Mouse (Mus musculus): ENCODE measurements around the gene 4930503B20Rik. TPM values are rescaled to one million over a fixed set of nuclear protein-coding genes. Genes with fewer than 3 reads are reported as not detected.

Gene 4930503B20Rik
- polyA plus RNA-seq, 1 experiment from 2014 or later, result not detected

- DNase-seq (peak; percentile 40), ATAC-seq (peak; percentile 46)
- WGBS (ENCODE audit: insufficient replicate concordance), result 3% methylated on average over 50 of the region's 50 CpGs
Observed at GRCm38 (mm10) chr3:146684811-146685675, 33.9 kb upstream of the 4930503B20Rik start, which contains the start of gene Samd13. Samd13 (minus strand) TSS chr3:146685592.

GRCm38 (mm10) chr3:146683095-146683494 lies 32.0 kb upstream of the 4930503B20Rik start:
- H3K27me3 ChIP-seq (ENCODE audit: insufficient read depth, low read length), result 0 out of 2 replicates have a peak, but pooled peaks cover 4% of the 10 kb centered on the region
- peaks cover 19% of the 10 kb centered on the region for H3K4me1 ChIP-seq (ENCODE audit: insufficient read depth)
- no peaks in the 10 kb centered on the region for H3K36me3 ChIP-seq (replicated peaks; ENCODE audit: insufficient read depth, low read length)
- H3K4me2 ChIP-seq (ENCODE audit: low read depth, low read length), result peak overlapping the region; percentile 66; the same call in 1 of the 2 replicates
- H3K9ac ChIP-seq (replicated peaks), result no peak overlapping the region
- no peak overlapping the region for H3K27ac ChIP-seq (ENCODE audit: low read depth)
- H3K9me3 ChIP-seq (ENCODE audit: low read length), result no peaks in the 10 kb centered on the region
- TF ChIP-seq CTCF (IDR thresholded peaks at IDR 0.05; ENCODE audit: low read depth) (no peak), EP300 (IDR thresholded peaks at IDR 0.05; ENCODE audit: low read depth) (no peak)
- DNase-seq (no peak), ATAC-seq (no peak)
- WGBS (ENCODE audit: insufficient replicate concordance), result 37% methylated on average over 2 of the region's 2 CpGs
- H3K4me3 ChIP-seq (ENCODE audit: low read depth, low read length), result no peak overlapping the region

More at GRCm38 (mm10) chr3:146684811-146685675, 33.9 kb upstream of the 4930503B20Rik start, which contains the start of gene Samd13:
- Histone ChIP-seq H3K36me3 (replicated peaks; ENCODE audit: insufficient read depth, low read length) (no peaks in the 10 kb centered on the region), H3K4me3 (ENCODE audit: low read depth, low read length) (peak within 1 kb of the TSS; percentile 50), H3K4me1 (ENCODE audit: insufficient read depth) (peaks cover 19% of the 10 kb centered on the region), H3K9ac (replicated peaks) (peak within 1 kb of the TSS; percentile 61), H3K9me3 (ENCODE audit: low read length) (no peaks in the 10 kb centered on the region), H3K27ac (ENCODE audit: low read depth) (no peak within 1 kb of the TSS), H3K4me2 (ENCODE audit: low read depth, low read length) (peak within 1 kb of the TSS; percentile 93), H3K27me3 (ENCODE audit: insufficient read depth, low read length) (0 out of 2 replicates have a peak, but pooled peaks cover 4% of the 10 kb centered on the region)
- TF ChIP-seq CTCF (IDR thresholded peaks at IDR 0.05; ENCODE audit: low read depth), result no peak
- no peak for TF ChIP-seq EP300 (IDR thresholded peaks at IDR 0.05; ENCODE audit: low read depth)

GRCm38 (mm10) chr3:146682140-146682651 lies 31.1 kb upstream of the 4930503B20Rik start:
- H3K4me3 ChIP-seq (ENCODE audit: low read depth, low read length), result peak overlapping the region; percentile 20

GRCm38 (mm10) chr3:146681696-146682095 lies 30.6 kb upstream of the 4930503B20Rik start:
- Histone ChIP-seq H3K27me3 (ENCODE audit: insufficient read depth, low read length) (0 out of 2 replicates have a peak, but pooled peaks cover 4% of the 10 kb centered on the region), H3K4me1 (ENCODE audit: insufficient read depth) (peaks cover 19% of the 10 kb centered on the region), H3K9ac (replicated peaks) (no peak overlapping the region), H3K4me3 (ENCODE audit: low read depth, low read length) (no peak overlapping the region), H3K9me3 (ENCODE audit: low read length) (no peaks in the 10 kb centered on the region), H3K27ac (ENCODE audit: low read depth) (no peak overlapping the region), H3K36me3 (replicated peaks; ENCODE audit: insufficient read depth, low read length) (no peaks in the 10 kb centered on the region), H3K4me2 (ENCODE audit: low read depth, low read length) (peak overlapping the region; percentile 66)
- 65% methylated on average over 8 of the region's 8 CpGs for WGBS (ENCODE audit: insufficient replicate concordance)
- TF ChIP-seq EP300 (IDR thresholded peaks at IDR 0.05; ENCODE audit: low read depth) (no peak), CTCF (IDR thresholded peaks at IDR 0.05; ENCODE audit: low read depth) (no peak)
- ATAC-seq, result no peak
- no peak for DNase-seq

More at GRCm38 (mm10) chr3:146682140-146682651, 31.1 kb upstream of the 4930503B20Rik start:
- WGBS (ENCODE audit: insufficient replicate concordance), result 38% methylated on average over 13 of the region's 13 CpGs
- TF ChIP-seq EP300 (IDR thresholded peaks at IDR 0.05; ENCODE audit: low read depth) (no peak), CTCF (IDR thresholded peaks at IDR 0.05; ENCODE audit: low read depth) (no peak)
- H3K9me3 ChIP-seq (ENCODE audit: low read length), result no peaks in the 10 kb centered on the region
- no peaks in the 10 kb centered on the region for H3K36me3 ChIP-seq (replicated peaks; ENCODE audit: insufficient read depth, low read length)
- H3K27ac ChIP-seq (ENCODE audit: low read depth), result no peak overlapping the region
- H3K9ac ChIP-seq (replicated peaks), result 0 out of 2 replicates have a peak overlapping the region, but pooled peaks have one; percentile 27
- ATAC-seq, result no peak
- DNase-seq, result peak; percentile 57
- peaks cover 19% of the 10 kb centered on the region for H3K4me1 ChIP-seq (ENCODE audit: insufficient read depth)
- H3K27me3 ChIP-seq (ENCODE audit: insufficient read depth, low read length), result 0 out of 2 replicates have a peak, but pooled peaks cover 4% of the 10 kb centered on the region
- peak overlapping the region; percentile 66 for H3K4me2 ChIP-seq (ENCODE audit: low read depth, low read length)

- ATAC-seq, result no peak
- Histone ChIP-seq H3K36me3 (replicated peaks; ENCODE audit: insufficient read depth, low read length) (no peaks in the 10 kb centered on the region), H3K4me3 (ENCODE audit: low read depth, low read length) (no peak overlapping the region), H3K4me2 (ENCODE audit: low read depth, low read length) (no peak overlapping the region), H3K27me3 (ENCODE audit: insufficient read depth, low read length) (0 out of 2 replicates have a peak, but pooled peaks cover 4% of the 10 kb centered on the region), H3K27ac (ENCODE audit: low read depth) (no peak overlapping the region), H3K9me3 (ENCODE audit: low read length) (no peaks in the 10 kb centered on the region), H3K4me1 (ENCODE audit: insufficient read depth) (peaks cover 18% of the 10 kb centered on the region), H3K9ac (replicated peaks) (no peak overlapping the region)
- DNase-seq, result no peak
- no peak for TF ChIP-seq EP300 (IDR thresholded peaks at IDR 0.05; ENCODE audit: low read depth)
- no peak for TF ChIP-seq CTCF (IDR thresholded peaks at IDR 0.05; ENCODE audit: low read depth)
- WGBS (ENCODE audit: insufficient replicate concordance), result 80% methylated on average over 13 of the region's 13 CpGs
Observed at GRCm38 (mm10) chr3:146680625-146681024, 29.5 kb upstream of the 4930503B20Rik start.

- Histone ChIP-seq H3K9ac (replicated peaks) (no peak overlapping the region), H3K27me3 (ENCODE audit: insufficient read depth, low read length) (0 out of 2 replicates have a peak, but pooled peaks cover under 1% of the 10 kb centered on the region), H3K27ac (ENCODE audit: low read depth) (no peak overlapping the region), H3K4me3 (ENCODE audit: low read depth, low read length) (no peak overlapping the region), H3K4me1 (ENCODE audit: insufficient read depth) (peaks cover 8% of the 10 kb centered on the region), H3K36me3 (replicated peaks; ENCODE audit: insufficient read depth, low read length) (no peaks in the 10 kb centered on the region), H3K4me2 (ENCODE audit: low read depth, low read length) (no peak overlapping the region), H3K9me3 (ENCODE audit: low read length) (no peaks in the 10 kb centered on the region)
- TF ChIP-seq EP300 (IDR thresholded peaks at IDR 0.05; ENCODE audit: low read depth), result no peak
- no peak for TF ChIP-seq CTCF (IDR thresholded peaks at IDR 0.05; ENCODE audit: low read depth)
- WGBS (ENCODE audit: insufficient replicate concordance), result 89% methylated on average over 16 of the region's 16 CpGs
- ATAC-seq (no peak), DNase-seq (no peak)
Observed at GRCm38 (mm10) chr3:146679646-146680045, 28.5 kb upstream of the 4930503B20Rik start.

Data from liver, postnatal 0 days (tissue).